Mouse (Mus musculus) ES-Bruce4 (cell line): ENCODE results near the gene Zp3. TPM values are rescaled to one million over a fixed set of nuclear protein-coding genes. Genes with fewer than 3 reads are reported as not detected.

ENCODE experiments used
- H3K27ac ChIP-seq: 2 replicates; pipeline ENCODE4 v1.5.1; 2012; ENCODE audit warnings: low read length, inconsistent platforms; ENCODE audit not compliant: insufficient read depth
- H3K27me3 ChIP-seq: 2 replicates; pipeline ENCODE4 v1.6.1; 2012; ENCODE audit warnings: mild to moderate bottlenecking, low read length, inconsistent platforms; ENCODE audit not compliant: control insufficient read depth, poor library complexity, insufficient read depth, severe bottlenecking
- H3K36me3 ChIP-seq: 2 replicates; pipeline ENCODE4 v1.6.1; 2012; ENCODE audit warnings: inconsistent platforms, mild to moderate bottlenecking, low read length, moderate library complexity; ENCODE audit not compliant: control insufficient read depth, poor library complexity, insufficient read depth, severe bottlenecking
- H3K4me1 ChIP-seq: one replicate; pipeline ENCODE4 v1.8.1; 2011; ENCODE audit warnings: low read length; ENCODE audit not compliant: control insufficient read depth, insufficient read depth
- H3K4me3 ChIP-seq: 2 replicates; pipeline ENCODE4 v1.5.1; 2011; ENCODE audit warnings: low read depth, mild to moderate bottlenecking, low read length
- H3K9ac ChIP-seq: 2 replicates; pipeline ENCODE4 v1.6.1; 2012; ENCODE audit warnings: low read depth, mild to moderate bottlenecking, inconsistent platforms; ENCODE audit not compliant: poor library complexity, severe bottlenecking
- H3K9me3 ChIP-seq: replicated peaks from 2 replicates; pipeline ENCODE4 v1.6.1; 2012; ENCODE audit warnings: mild to moderate bottlenecking, low read length, inconsistent platforms; ENCODE audit not compliant: control insufficient read depth, poor library complexity, insufficient read depth, severe bottlenecking
- CTCF ChIP-seq: IDR thresholded peaks from one replicate; pipeline ENCODE4 v1.8.1; 2011; ENCODE audit warnings: low read depth, low read length
- EP300 ChIP-seq: IDR thresholded peaks from 2 replicates; pipeline ENCODE4 v1.6.1; 2011; ENCODE audit warnings: low read depth, low read length; ENCODE audit not compliant: insufficient read depth
- POLR2A ChIP-seq: IDR thresholded peaks from one replicate; pipeline ENCODE4 v1.8.1; 2011; ENCODE audit warnings: low read length; ENCODE audit not compliant: insufficient read depth
- polyA plus RNA-seq: library from polyadenylated mRNA; stranded (reverse); fragments of >200 nt; gene quantifications from 2 replicates; pipeline ENCODE4 v1.2.4, GENCODE M21; 2011; ENCODE audit warnings: low read depth; ENCODE audit not compliant: missing spikeins, insufficient read depth, insufficient read length

Gene Zp3
- polyA plus RNA-seq, 1 experiment: 2.0 TPM

DNA sequence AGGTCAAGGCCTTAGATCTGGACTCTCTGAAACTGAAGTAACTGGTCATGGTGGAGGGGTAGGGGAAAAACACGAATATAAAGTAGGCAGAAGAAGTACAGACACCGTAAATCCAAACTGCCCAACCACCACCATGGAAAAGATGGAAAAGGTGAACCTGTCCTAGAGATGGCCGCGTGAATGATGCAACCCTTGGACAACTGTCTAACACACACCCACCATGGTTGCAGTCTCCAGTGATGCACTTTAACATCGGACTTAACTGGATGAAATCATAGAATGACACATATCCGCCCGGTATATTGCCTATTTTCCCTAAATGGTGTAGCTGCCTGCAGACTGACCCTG, 44.7 kb upstream of the Zp3 start:
- H3K4me1 ChIP-seq: no peaks in the 10 kb centered on the region
- H3K9me3 ChIP-seq: no peaks in the 10 kb centered on the region
- peak overlapping the region; percentile 66 for H3K9ac ChIP-seq
- TF ChIP-seq POLR2A (no peak), EP300 (no peak), CTCF (no peak)
- H3K36me3 ChIP-seq: peaks cover 29% of the 10 kb centered on the region
- H3K4me3 ChIP-seq: peak overlapping the region; percentile 65
- no peaks in the 10 kb centered on the region for H3K27me3 ChIP-seq
- H3K27ac ChIP-seq: peak overlapping the region; percentile 100

DNA sequence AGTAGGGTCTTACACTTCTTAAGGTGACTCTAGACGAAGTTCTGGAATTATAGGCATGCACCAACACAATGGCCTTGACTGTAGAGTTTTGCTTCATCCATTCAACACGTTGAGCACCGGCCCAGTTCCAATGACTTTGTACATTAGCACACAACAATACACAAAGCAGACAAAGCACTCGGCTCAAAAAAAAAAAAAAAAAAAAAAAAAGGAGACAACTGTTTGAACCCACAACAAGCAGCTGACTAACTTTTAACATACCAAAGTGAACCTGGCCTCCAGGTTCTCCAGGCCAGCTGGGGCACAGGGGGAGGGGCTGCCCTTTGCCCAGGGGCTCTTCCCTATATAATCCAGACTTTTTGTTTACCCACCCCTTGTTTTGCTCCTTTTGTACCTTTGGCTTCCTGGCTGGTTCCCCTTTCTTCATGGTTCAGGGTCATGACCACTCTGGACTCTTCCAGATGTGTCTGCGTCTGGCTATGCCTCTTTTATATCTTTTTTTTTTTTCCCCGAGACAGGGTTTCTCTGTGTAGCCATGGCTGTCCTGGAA, 44.2 kb upstream of the Zp3 start:
- H3K27ac ChIP-seq: peak overlapping the region; percentile 100
- H3K9me3 ChIP-seq: no peaks in the 10 kb centered on the region
- no peak overlapping the region for H3K4me3 ChIP-seq
- TF ChIP-seq CTCF (no peak), EP300 (peak; percentile 99)
- H3K27me3 ChIP-seq: no peaks in the 10 kb centered on the region
- H3K4me1 ChIP-seq: no peaks in the 10 kb centered on the region
- peaks cover 24% of the 10 kb centered on the region for H3K36me3 ChIP-seq
- H3K9ac ChIP-seq: peak overlapping the region; percentile 66

DNA sequence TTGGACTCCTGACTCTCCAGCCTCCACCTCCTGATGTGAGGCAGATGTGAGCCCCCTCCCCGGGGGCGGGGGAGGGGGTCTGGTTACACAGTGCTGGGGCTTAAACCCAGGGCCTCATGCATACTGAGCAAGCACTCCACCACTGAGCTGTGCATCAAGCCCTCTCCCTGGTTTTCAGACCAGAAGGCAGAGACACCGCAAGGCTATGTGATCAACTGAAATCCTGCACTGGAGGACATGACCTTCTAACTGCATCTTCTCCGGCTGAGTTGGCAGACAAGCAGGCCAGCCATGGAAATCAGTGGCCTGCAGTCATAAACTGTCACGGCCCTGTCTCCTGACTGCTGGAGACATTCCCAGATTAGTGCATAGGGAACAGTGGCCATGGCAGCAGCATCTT, 39.3 kb upstream of the Zp3 start:
- H3K9ac ChIP-seq: no peak overlapping the region
- peak overlapping the region; percentile 12; the same call in 1 of the 2 replicates for H3K27ac ChIP-seq
- H3K4me3 ChIP-seq: no peak overlapping the region
- no peaks in the 10 kb centered on the region for H3K27me3 ChIP-seq
- no peaks in the 10 kb centered on the region for H3K9me3 ChIP-seq
- TF ChIP-seq EP300: peak; percentile 85
- TF ChIP-seq POLR2A: no peak
- no peak for TF ChIP-seq CTCF
- no peaks in the 10 kb centered on the region for H3K36me3 ChIP-seq
- H3K4me1 ChIP-seq: peaks cover 4% of the 10 kb centered on the region

GRCm38 (mm10) chr5:135942710-135943109, 37.2 kb upstream of the Zp3 start:
- H3K9me3 ChIP-seq: no peaks in the 10 kb centered on the region
- TF ChIP-seq EP300: peak; percentile 54; the same call in 1 of the 2 replicates
- no peak for TF ChIP-seq POLR2A
- H3K36me3 ChIP-seq: no peaks in the 10 kb centered on the region

GRCm38 (mm10) chr5:135945916-135946408, 33.9 kb upstream of the Zp3 start:
- Histone ChIP-seq H3K4me3 (0 out of 2 replicates have a peak overlapping the region, but pooled peaks have one; percentile 13), H3K27me3 (no peaks in the 10 kb centered on the region), H3K9me3 (no peaks in the 10 kb centered on the region), H3K4me1 (peaks cover 6% of the 10 kb centered on the region), H3K9ac (peak overlapping the region; percentile 17), H3K27ac (peak overlapping the region; percentile 83), H3K36me3 (no peaks in the 10 kb centered on the region)
- TF ChIP-seq CTCF: no peak
- no peak for TF ChIP-seq POLR2A
- TF ChIP-seq EP300: peak; percentile 74

More at GRCm38 (mm10) chr5:135942710-135943109, 37.2 kb upstream of the Zp3 start:
- H3K9ac ChIP-seq: no peak overlapping the region
- H3K27me3 ChIP-seq: no peaks in the 10 kb centered on the region
- no peak overlapping the region for H3K4me3 ChIP-seq
- H3K27ac ChIP-seq: peak overlapping the region; percentile 17; the same call in 1 of the 2 replicates
- peaks cover 4% of the 10 kb centered on the region for H3K4me1 ChIP-seq

GRCm38 (mm10) chr5:135946621-135947020, 33.3 kb upstream of the Zp3 start:
- peak overlapping the region; percentile 17 for H3K9ac ChIP-seq
- peaks cover 8% of the 10 kb centered on the region for H3K4me1 ChIP-seq
- peak overlapping the region; percentile 93 for H3K27ac ChIP-seq
- H3K36me3 ChIP-seq: no peaks in the 10 kb centered on the region
- TF ChIP-seq EP300: no peak
- no peak for TF ChIP-seq CTCF
- TF ChIP-seq POLR2A: no peak
- peak overlapping the region; percentile 39 for H3K4me3 ChIP-seq
- no peaks in the 10 kb centered on the region for H3K9me3 ChIP-seq
- H3K27me3 ChIP-seq: no peaks in the 10 kb centered on the region
